Mouse (Mus musculus) heart, embryonic 14.5 days (tissue): ENCODE measurements around the gene Ntrk2. TPM values are rescaled to one million over a fixed set of nuclear protein-coding genes. Genes with fewer than 3 reads are reported as not detected.

Experiments used
- ATAC-seq: fragments of 200-750 bp; cut with Nextera tagmentation; 2 replicates; pipeline ENCODE4 v1.8.0; 2017; ENCODE audit warnings: low read depth, moderate TSS enrichment; ENCODE audit not compliant: insufficient number of reproducible peaks, insufficient read depth, low FRiP score
- H3K27ac ChIP-seq, 2 experiments: fragments of 200-500 bp in 1 of 2; fragments of 300-500 bp in 1 of 2; sonication (generic) in 1 of 2; replicated peaks in 1 of 2; 2 replicates each; pipeline ENCODE4 v1.5.1; 2012 to 2014; ENCODE audit warnings: low read depth in 2 of 2, low read length in 2 of 2, control low read depth in 1 of 2, mild to moderate bottlenecking in 1 of 2, mixed read lengths in 1 of 2; ENCODE audit not compliant: control insufficient read depth in 1 of 2, insufficient read depth in 1 of 2
- H3K27me3 ChIP-seq: fragments of 300-500 bp; sonication (generic); 2 replicates; pipeline ENCODE4 v1.6.1; 2014; ENCODE audit warnings: mild to moderate bottlenecking, low read length, control low read depth; ENCODE audit not compliant: control insufficient read depth, insufficient read depth
- H3K36me3 ChIP-seq: fragments of 300-500 bp; sonication (generic); 2 replicates; pipeline ENCODE4 v1.6.1; 2014; ENCODE audit warnings: mild to moderate bottlenecking, control low read depth, low read length, mixed read lengths; ENCODE audit not compliant: control insufficient read depth, insufficient read depth
- H3K4me1 ChIP-seq, 2 experiments: fragments of 200-500 bp in 1 of 2; fragments of 300-500 bp in 1 of 2; sonication (generic) in 1 of 2; 2 replicates each; pipeline ENCODE4 v1.6.1; 2012 to 2014; ENCODE audit warnings: low read length in 2 of 2, control low read depth in 1 of 2, mixed read lengths in 1 of 2; ENCODE audit not compliant: control insufficient read depth in 2 of 2, insufficient read depth in 2 of 2
- H3K4me2 ChIP-seq: fragments of 300-500 bp; sonication (generic); 2 replicates; pipeline ENCODE4 v1.6.1; 2014; ENCODE audit warnings: mild to moderate bottlenecking, low read length
- H3K4me3 ChIP-seq, 2 experiments: fragments of 200-500 bp in 1 of 2; fragments of 300-500 bp in 1 of 2; sonication (generic) in 1 of 2; 2 replicates each; pipeline ENCODE4 v1.5.1; 2012 to 2014; ENCODE audit warnings: low read length in 2 of 2, mild to moderate bottlenecking in 2 of 2, control low read depth in 1 of 2, low read depth in 1 of 2, moderate library complexity in 1 of 2; ENCODE audit not compliant: control insufficient read depth in 1 of 2, insufficient read depth in 1 of 2
- H3K9ac ChIP-seq: fragments of 300-500 bp; sonication (generic); 2 replicates; pipeline ENCODE4 v1.6.1; 2014; ENCODE audit warnings: mild to moderate bottlenecking, low read length
- H3K9me3 ChIP-seq: fragments of 300-500 bp; sonication (generic); 2 replicates; pipeline ENCODE4 v1.6.1; 2016; ENCODE audit warnings: low read length, control low read depth; ENCODE audit not compliant: control insufficient read depth
- WGBS: fragments of 180-500 bp; shearing (Covaris S2); extraction: QIAGEN DNeasy Blood & Tissue Kit; methylation state at CpG from one replicate; pipeline ENCODE4 v1.1.7; 2014; 5-methylcytosine and 5-hydroxymethylcytosine counted together
- polyA plus RNA-seq: library from polyadenylated mRNA; unstranded; fragments of >200 nt; fragmentation: Nextera tagmentation; extraction: Ambion mirVana; gene quantifications from 2 replicates; pipeline ENCODE4 v1.2.1, GENCODE M21; 2014

Gene Ntrk2
- polyA plus RNA-seq, 1 experiment from 2014 or later, result 4.2 TPM

GRCm38 (mm10) chr13:58914061-58914814 lies 107.9 kb downstream of the Ntrk2 start:
- no peak overlapping the region for H3K27ac ChIP-seq
- no peaks in the 10 kb centered on the region for H3K27me3 ChIP-seq
- H3K4me2 ChIP-seq, result no peak overlapping the region
- H3K36me3 ChIP-seq, result no peaks in the 10 kb centered on the region
- ATAC-seq, result no peak
- no peaks in the 10 kb centered on the region for H3K9me3 ChIP-seq
- H3K4me1 ChIP-seq, result peaks cover 0 to 6% of the 10 kb centered on the region in 2 experiments; a peak in 3 of 4 replicates
- H3K9ac ChIP-seq, result no peak overlapping the region
- no peak overlapping the region for H3K4me3 ChIP-seq
- 50% methylated on average over 6 of the region's 6 CpGs for WGBS

DNA sequence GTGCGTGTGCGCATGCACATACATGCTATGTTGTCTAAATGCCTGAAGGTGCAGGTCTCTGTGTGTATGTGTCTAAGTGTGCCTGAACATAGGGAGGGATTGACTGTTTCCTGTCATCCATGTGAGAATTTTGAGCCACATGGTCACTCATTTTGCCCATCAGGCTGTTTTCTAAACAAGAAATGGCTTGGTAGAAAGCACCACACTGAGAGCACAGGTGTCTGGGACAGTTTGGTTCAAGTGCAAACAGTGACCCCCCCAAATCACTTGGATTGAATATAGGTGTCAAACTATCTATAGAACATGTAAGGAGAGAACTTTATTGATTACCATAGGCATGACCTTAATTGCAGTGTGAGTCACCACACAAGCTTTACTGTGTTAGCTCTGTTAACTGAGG lies 110.0 kb downstream of the Ntrk2 start:
- Histone ChIP-seq H3K36me3 (no peaks in the 10 kb centered on the region), H3K9me3 (no peaks in the 10 kb centered on the region), H3K27me3 (no peaks in the 10 kb centered on the region), H3K4me3 (no peak overlapping the region), H3K4me2 (no peak overlapping the region), H3K27ac (no peak overlapping the region), H3K4me1 (peaks cover 0 to 6% of the 10 kb centered on the region in 2 experiments; a peak in 3 of 4 replicates), H3K9ac (no peak overlapping the region)
- 98% methylated on average over 2 of the region's 2 CpGs for WGBS
- ATAC-seq, result no peak

- no peaks in the 10 kb centered on the region for H3K27me3 ChIP-seq
- no peaks in the 10 kb centered on the region for H3K4me1 ChIP-seq
- H3K36me3 ChIP-seq, result no peaks in the 10 kb centered on the region
- no peak for ATAC-seq
- WGBS, result 89% methylated on average over 7 of the region's 7 CpGs
- H3K4me3 ChIP-seq, result no peak overlapping the region
- no peaks in the 10 kb centered on the region for H3K9me3 ChIP-seq
- H3K4me2 ChIP-seq, result no peak overlapping the region
- H3K27ac ChIP-seq, result no peak overlapping the region
- H3K9ac ChIP-seq, result no peak overlapping the region
Measured at GRCm38 (mm10) chr13:58920241-58920640, 113.9 kb downstream of the Ntrk2 start.

DNA sequence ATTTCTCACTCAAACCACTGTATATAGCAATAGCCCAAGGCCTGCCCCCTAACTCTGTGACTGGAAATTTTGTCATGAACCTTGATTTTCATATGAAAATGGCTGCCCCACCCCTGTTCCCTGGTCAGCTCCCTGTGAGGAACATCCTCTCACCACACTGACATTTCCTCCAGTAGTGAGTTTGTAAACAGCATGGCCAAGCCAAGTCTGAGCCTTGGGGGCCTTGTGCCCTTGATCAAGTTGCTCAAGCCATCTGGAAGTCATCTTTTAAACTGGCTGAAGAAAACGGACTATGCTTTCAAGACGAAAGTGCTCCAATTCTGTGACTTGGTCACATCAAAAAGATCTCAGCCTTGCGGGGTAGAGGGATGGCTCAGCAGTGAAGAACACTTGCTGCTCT lies 114.9 kb downstream of the Ntrk2 start:
- no peak overlapping the region for H3K9ac ChIP-seq
- H3K27me3 ChIP-seq, result no peaks in the 10 kb centered on the region
- H3K4me2 ChIP-seq, result no peak overlapping the region
- no peaks in the 10 kb centered on the region for H3K36me3 ChIP-seq
- no peaks in the 10 kb centered on the region for H3K9me3 ChIP-seq
- no peak overlapping the region for H3K4me3 ChIP-seq
- no peak overlapping the region for H3K27ac ChIP-seq
- 76% methylated on average over 3 of the region's 3 CpGs for WGBS
- no peak for ATAC-seq
- H3K4me1 ChIP-seq, result no peaks in the 10 kb centered on the region

DNA sequence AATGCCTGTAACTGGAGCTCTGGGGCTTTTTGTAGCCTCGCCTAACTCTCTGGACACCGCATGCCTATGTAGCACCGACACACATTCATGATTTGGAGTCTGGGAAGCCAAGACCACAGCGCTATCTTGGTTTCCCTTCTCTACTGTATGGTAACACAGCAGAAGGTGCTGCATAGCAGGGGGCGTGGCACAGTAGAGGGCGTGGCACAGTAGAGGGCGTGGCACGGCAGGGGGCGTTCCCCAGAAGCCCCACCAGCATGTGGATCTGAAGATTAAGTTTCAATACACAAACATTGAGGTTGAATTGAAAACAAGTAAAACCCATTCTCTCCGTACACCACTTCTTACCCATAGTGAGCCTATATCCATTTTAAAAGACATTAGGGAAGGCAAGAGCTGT lies 115.3 kb downstream of the Ntrk2 start:
- no peaks in the 10 kb centered on the region for H3K36me3 ChIP-seq
- no peak for ATAC-seq
- WGBS, result 75% methylated on average over 10 of the region's 10 CpGs

DNA sequence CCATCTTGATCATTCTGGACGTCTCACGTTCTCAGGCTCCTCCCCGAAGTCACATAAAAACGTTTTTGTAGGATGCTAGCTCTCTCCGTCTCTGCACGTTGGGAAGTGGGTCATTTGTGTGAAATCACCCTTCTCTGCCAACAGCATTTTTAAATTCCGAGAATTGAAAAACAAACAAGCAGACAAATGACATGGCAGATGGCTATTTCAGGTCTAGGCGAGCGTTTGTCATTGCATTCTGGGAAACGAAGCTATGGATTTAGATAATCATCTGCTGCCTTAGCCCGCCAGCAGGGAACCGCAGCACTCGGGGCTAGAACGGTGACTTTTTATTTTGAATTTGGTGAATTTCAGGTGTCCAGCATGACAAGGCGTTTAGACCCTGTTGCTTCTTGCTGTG lies 115.8 kb downstream of the Ntrk2 start:
- Histone ChIP-seq H3K9me3 (no peaks in the 10 kb centered on the region), H3K4me1 (no peaks in the 10 kb centered on the region), H3K36me3 (no peaks in the 10 kb centered on the region), H3K27ac (no peak overlapping the region), H3K9ac (no peak overlapping the region), H3K27me3 (no peaks in the 10 kb centered on the region), H3K4me2 (no peak overlapping the region), H3K4me3 (no peak overlapping the region)
- no peak for ATAC-seq
- 79% methylated on average over 15 of the region's 15 CpGs for WGBS

More for the DNA sequence above, 115.3 kb downstream of the Ntrk2 start:
- Histone ChIP-seq H3K9me3 (no peaks in the 10 kb centered on the region), H3K4me1 (no peaks in the 10 kb centered on the region), H3K4me2 (no peak overlapping the region), H3K9ac (no peak overlapping the region), H3K4me3 (no peak overlapping the region), H3K27me3 (no peaks in the 10 kb centered on the region), H3K27ac (no peak overlapping the region)

DNA sequence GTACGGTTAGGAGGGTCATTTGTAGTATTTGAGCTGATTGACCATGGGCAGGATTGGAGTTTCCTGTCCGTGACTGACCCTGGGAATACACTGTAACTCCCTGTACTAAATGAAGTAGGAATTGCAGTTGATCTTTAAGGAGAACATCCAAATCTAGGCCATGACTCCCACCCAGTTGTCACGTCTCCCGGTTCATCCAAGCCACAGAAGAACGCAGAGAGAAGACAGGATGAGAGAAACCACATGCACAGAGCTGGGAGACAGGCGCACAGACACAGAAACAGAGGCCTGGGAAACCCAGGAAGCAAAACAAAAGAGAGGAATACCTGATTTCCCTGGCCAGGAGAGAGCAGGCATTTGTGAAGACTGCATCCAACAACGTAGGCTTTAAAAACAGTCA lies 117.1 kb downstream of the Ntrk2 start:
- no peak overlapping the region for H3K4me3 ChIP-seq
- H3K9me3 ChIP-seq, result no peaks in the 10 kb centered on the region
- ATAC-seq, result no peak
- no peak overlapping the region for H3K4me2 ChIP-seq
- H3K9ac ChIP-seq, result no peak overlapping the region
- WGBS, result 79% methylated on average over 7 of the region's 7 CpGs
- no peaks in the 10 kb centered on the region for H3K27me3 ChIP-seq
- no peaks in the 10 kb centered on the region for H3K36me3 ChIP-seq
- H3K27ac ChIP-seq, result no peak overlapping the region
- H3K4me1 ChIP-seq, result no peaks in the 10 kb centered on the region

- Histone ChIP-seq H3K27ac (no peak overlapping the region), H3K9ac (no peak overlapping the region), H3K9me3 (no peaks in the 10 kb centered on the region), H3K4me3 (no peak overlapping the region), H3K27me3 (no peaks in the 10 kb centered on the region), H3K36me3 (no peaks in the 10 kb centered on the region), H3K4me2 (no peak overlapping the region), H3K4me1 (no peaks in the 10 kb centered on the region)
- WGBS, result 68% methylated on average over 3 of the region's 3 CpGs
- ATAC-seq, result no peak
Measured at GRCm38 (mm10) chr13:58924486-58924885, 118.1 kb downstream of the Ntrk2 start.
